Mouse (Mus musculus): Measurements from ENCODE around the gene Ctsl. TPM values are rescaled to one million over a fixed set of nuclear protein-coding genes. Genes with fewer than 3 reads are reported as not detected.

Gene Ctsl
- polyA plus RNA-seq, 1 experiment from 2014 or later: 148 TPM

GRCm38 (mm10) chr13:64314041-64314440, 56.6 kb downstream of the Ctsl start:
- Histone ChIP-seq H3K36me3 (ENCODE audit: control insufficient read depth, insufficient read depth, low read length) (no peaks in the 10 kb centered on the region), H3K27me3 (ENCODE audit: control insufficient read depth, insufficient read depth, low read length) (no peaks in the 10 kb centered on the region), H3K4me3 (ENCODE audit: low read depth, low read length) (no peak overlapping the region), H3K27ac (ENCODE audit: low read depth, low read length) (no peak overlapping the region), H3K4me1 (ENCODE audit: control insufficient read depth, insufficient read depth, low read length) (0 out of 2 replicates have a peak, but pooled peaks cover 3% of the 10 kb centered on the region), H3K9me3 (ENCODE audit: control insufficient read depth, low read length) (no peaks in the 10 kb centered on the region), H3K9ac (ENCODE audit: low read length) (no peak overlapping the region), H3K4me2 (ENCODE audit: low read depth) (no peak overlapping the region)
- ATAC-seq (ENCODE audit: insufficient read depth, low FRiP score, low TSS enrichment) (no peak), DNase-seq (ENCODE audit: low spot score) (no peak)
- whole genome bisulfite sequencing: 70% methylated on average over 3 of the region's 3 CpGs

GRCm38 (mm10) chr13:64312916-64313289, 57.8 kb downstream of the Ctsl start:
- ATAC-seq (ENCODE audit: insufficient read depth, low FRiP score, low TSS enrichment): peak; percentile 40; the same call in 1 of the 2 replicates
- H3K27ac ChIP-seq (ENCODE audit: low read depth, low read length): no peak overlapping the region
- H3K36me3 ChIP-seq (ENCODE audit: control insufficient read depth, insufficient read depth, low read length): no peaks in the 10 kb centered on the region
- no peaks in the 10 kb centered on the region for H3K27me3 ChIP-seq (ENCODE audit: control insufficient read depth, insufficient read depth, low read length)
- peak overlapping the region; percentile 52 for H3K4me2 ChIP-seq (ENCODE audit: low read depth)
- H3K9me3 ChIP-seq (ENCODE audit: control insufficient read depth, low read length): no peaks in the 10 kb centered on the region
- H3K4me1 ChIP-seq (ENCODE audit: control insufficient read depth, insufficient read depth, low read length): 0 out of 2 replicates have a peak, but pooled peaks cover 3% of the 10 kb centered on the region
- no peak overlapping the region for H3K9ac ChIP-seq (ENCODE audit: low read length)
- H3K4me3 ChIP-seq (ENCODE audit: low read depth, low read length): peak overlapping the region; percentile 70
- WGBS: 0% methylated on average over 2 of the region's 2 CpGs
- no peak for DNase-seq (ENCODE audit: low spot score)

GRCm38 (mm10) chr13:64312024-64312915, 58.4 kb downstream of the Ctsl start, which contains the start of gene Aaed1:
Gene Aaed1, minus strand, starts transcription at chr13:64312710.
- peak within 1 kb of the TSS; percentile 52 for H3K4me2 ChIP-seq (ENCODE audit: low read depth)
- peak within 1 kb of the TSS; percentile 64 for H3K9ac ChIP-seq (ENCODE audit: low read length)
- H3K9me3 ChIP-seq (ENCODE audit: control insufficient read depth, low read length): no peaks in the 10 kb centered on the region
- ATAC-seq (ENCODE audit: insufficient read depth, low FRiP score, low TSS enrichment): peak; percentile 92
- peak within 1 kb of the TSS; percentile 80 for H3K27ac ChIP-seq (ENCODE audit: low read depth, low read length)
- WGBS: 1% methylated on average over 64 of the region's 74 CpGs
- no peaks in the 10 kb centered on the region for H3K36me3 ChIP-seq (ENCODE audit: control insufficient read depth, insufficient read depth, low read length)
- no peaks in the 10 kb centered on the region for H3K27me3 ChIP-seq (ENCODE audit: control insufficient read depth, insufficient read depth, low read length)
- peak; percentile 93 for DNase-seq (ENCODE audit: low spot score)
- H3K4me3 ChIP-seq (ENCODE audit: low read depth, low read length): peak within 1 kb of the TSS; percentile 70
- 0 out of 2 replicates have a peak, but pooled peaks cover 3% of the 10 kb centered on the region for H3K4me1 ChIP-seq (ENCODE audit: control insufficient read depth, insufficient read depth, low read length)

- H3K4me2 ChIP-seq (ENCODE audit: low read depth): peak overlapping the region; percentile 52
- no peak for ATAC-seq (ENCODE audit: insufficient read depth, low FRiP score, low TSS enrichment)
- H3K9ac ChIP-seq (ENCODE audit: low read length): no peak overlapping the region
- WGBS: 95% methylated on average over 1 of the region's 1 CpGs
- no peaks in the 10 kb centered on the region for H3K36me3 ChIP-seq (ENCODE audit: control insufficient read depth, insufficient read depth, low read length)
- H3K27ac ChIP-seq (ENCODE audit: low read depth, low read length): no peak overlapping the region
- no peak overlapping the region for H3K4me3 ChIP-seq (ENCODE audit: low read depth, low read length)
- no peaks in the 10 kb centered on the region for H3K9me3 ChIP-seq (ENCODE audit: control insufficient read depth, low read length)
- no peak for DNase-seq (ENCODE audit: low spot score)
- no peaks in the 10 kb centered on the region for H3K27me3 ChIP-seq (ENCODE audit: control insufficient read depth, insufficient read depth, low read length)
- H3K4me1 ChIP-seq (ENCODE audit: control insufficient read depth, insufficient read depth, low read length): 0 out of 2 replicates have a peak, but pooled peaks cover 3% of the 10 kb centered on the region
Observed at GRCm38 (mm10) chr13:64311266-64311665, 59.4 kb downstream of the Ctsl start.

- no peak overlapping the region for H3K4me2 ChIP-seq (ENCODE audit: low read depth)
- 85% methylated on average over 6 of the region's 6 CpGs for WGBS
- H3K4me3 ChIP-seq (ENCODE audit: low read depth, low read length): no peak overlapping the region
- no peak overlapping the region for H3K9ac ChIP-seq (ENCODE audit: low read length)
- H3K27ac ChIP-seq (ENCODE audit: low read depth, low read length): no peak overlapping the region
- no peaks in the 10 kb centered on the region for H3K9me3 ChIP-seq (ENCODE audit: control insufficient read depth, low read length)
- no peak for DNase-seq (ENCODE audit: low spot score)
- no peaks in the 10 kb centered on the region for H3K27me3 ChIP-seq (ENCODE audit: control insufficient read depth, insufficient read depth, low read length)
- 0 out of 2 replicates have a peak, but pooled peaks cover 3% of the 10 kb centered on the region for H3K4me1 ChIP-seq (ENCODE audit: control insufficient read depth, insufficient read depth, low read length)
- no peaks in the 10 kb centered on the region for H3K36me3 ChIP-seq (ENCODE audit: control insufficient read depth, insufficient read depth, low read length)
- ATAC-seq (ENCODE audit: insufficient read depth, low FRiP score, low TSS enrichment): no peak
Observed at GRCm38 (mm10) chr13:64310585-64310984, 60.1 kb downstream of the Ctsl start.

- DNase-seq (ENCODE audit: low spot score) (no peak), ATAC-seq (ENCODE audit: insufficient read depth, low FRiP score, low TSS enrichment) (no peak)
- Histone ChIP-seq H3K36me3 (ENCODE audit: control insufficient read depth, insufficient read depth, low read length) (no peaks in the 10 kb centered on the region), H3K4me3 (ENCODE audit: low read depth, low read length) (no peak overlapping the region), H3K4me2 (ENCODE audit: low read depth) (no peak overlapping the region), H3K27me3 (ENCODE audit: control insufficient read depth, insufficient read depth, low read length) (no peaks in the 10 kb centered on the region), H3K4me1 (ENCODE audit: control insufficient read depth, insufficient read depth, low read length) (0 out of 2 replicates have a peak, but pooled peaks cover 3% of the 10 kb centered on the region), H3K9ac (ENCODE audit: low read length) (no peak overlapping the region), H3K27ac (ENCODE audit: low read depth, low read length) (no peak overlapping the region), H3K9me3 (ENCODE audit: control insufficient read depth, low read length) (no peaks in the 10 kb centered on the region)
- WGBS: 88% methylated on average over 11 of the region's 11 CpGs
Observed at GRCm38 (mm10) chr13:64309842-64310241, 60.8 kb downstream of the Ctsl start.

Other genes with a start within 250 kb of the Ctsl start
- 3.8 and 7.4 TPM in 2 replicates for gene Slc35d2, start 241.5 kb downstream of the Ctsl start, polyA plus RNA-seq (2014; fragmentation: Nextera tagmentation; extraction: Ambion mirVana)
- gene Zfp367, start 217.7 kb downstream of the Ctsl start, polyA plus RNA-seq (2014; fragmentation: Nextera tagmentation; extraction: Ambion mirVana): 14.3 and 15.4 TPM in 2 replicates
- 33.4 and 36.6 TPM in 2 replicates for gene Habp4, start 209.1 kb downstream of the Ctsl start, polyA plus RNA-seq (2014; fragmentation: Nextera tagmentation; extraction: Ambion mirVana)
- gene Cdc14b, start 95.6 kb downstream of the Ctsl start, polyA plus RNA-seq (2014; fragmentation: Nextera tagmentation; extraction: Ambion mirVana): 13.4 and 16.0 TPM in 2 replicates
- 20.0 and 22.9 TPM in 2 replicates for gene Aaed1, start 58.2 kb downstream of the Ctsl start, polyA plus RNA-seq (2014; fragmentation: Nextera tagmentation; extraction: Ambion mirVana)
- 6.9 and 9.5 TPM in 2 replicates for gene Cdk20, start 61.4 kb upstream of the Ctsl start, polyA plus RNA-seq (2014; fragmentation: Nextera tagmentation; extraction: Ambion mirVana)
- not detected in 2 replicates for gene Fam240b, start 126.9 kb upstream of the Ctsl start, polyA plus RNA-seq (2014; fragmentation: Nextera tagmentation; extraction: Ambion mirVana)

Data from neural tube, embryonic 11.5 days (tissue).